Mouse (Mus musculus) Patski (cell line): ENCODE results near the gene Cldn7. TPM values are rescaled to one million over a fixed set of nuclear protein-coding genes. Genes with fewer than 3 reads are reported as not detected.
A peak's percentile ranks its signal among the peaks of the same experiment; 100 is the strongest.
"Not testable (repeated sequence)": the region's sequence is repeated elsewhere in the genome, so short reads cannot be mapped to it uniquely, and the experiment has no call there.

Source experiments
- ATAC-seq: fragments of 100-300 bp; one replicate; pipeline ENCODE4 v1.8.0; 2021
- CTCF ChIA-PET: fragments of 350-600 bp; sonication (Branson Sonifier 250); formaldehyde crosslinking; loops from one replicate; lab custom pipeline; 2022; ENCODE audit warnings: inconsistent platforms; lab: Charles Lee
- POLR2A ChIA-PET: fragments of 350-600 bp; sonication (Branson Sonifier 250); formaldehyde crosslinking; loops from one replicate; lab custom pipeline; 2022; ENCODE audit warnings: antibody characterized with exemption, inconsistent platforms; lab: Charles Lee
- DNase-seq: peaks from one replicate; pipeline ENCODE4 v3.0.0-alpha.2; 2011; ENCODE audit warnings: low read depth, low spot score
- H3K27me3 ChIP-seq: fragments of 371-371 bp; one replicate; pipeline ENCODE4 v1.5.1; 2021
- CTCF ChIP-seq: fragments of 100-300 bp; IDR thresholded peaks from one replicate; pipeline ENCODE4 v1.5.1; 2021
- in situ Hi-C: fragments of 300-500 bp; cut with MboI; formaldehyde crosslinking; loops from 3 replicates; pipeline ENCODE4 v1.11.1; 2018; ENCODE audit warnings: low pct_unique_long_range_greater_than_20kb, mixed read lengths
- polyA plus RNA-seq: library from polyadenylated mRNA; unstranded; gene quantifications from one replicate; pipeline ENCODE4 v1.2.3, GENCODE M21; 2021

Gene Cldn7
- not detected for polyA plus RNA-seq

DNA sequence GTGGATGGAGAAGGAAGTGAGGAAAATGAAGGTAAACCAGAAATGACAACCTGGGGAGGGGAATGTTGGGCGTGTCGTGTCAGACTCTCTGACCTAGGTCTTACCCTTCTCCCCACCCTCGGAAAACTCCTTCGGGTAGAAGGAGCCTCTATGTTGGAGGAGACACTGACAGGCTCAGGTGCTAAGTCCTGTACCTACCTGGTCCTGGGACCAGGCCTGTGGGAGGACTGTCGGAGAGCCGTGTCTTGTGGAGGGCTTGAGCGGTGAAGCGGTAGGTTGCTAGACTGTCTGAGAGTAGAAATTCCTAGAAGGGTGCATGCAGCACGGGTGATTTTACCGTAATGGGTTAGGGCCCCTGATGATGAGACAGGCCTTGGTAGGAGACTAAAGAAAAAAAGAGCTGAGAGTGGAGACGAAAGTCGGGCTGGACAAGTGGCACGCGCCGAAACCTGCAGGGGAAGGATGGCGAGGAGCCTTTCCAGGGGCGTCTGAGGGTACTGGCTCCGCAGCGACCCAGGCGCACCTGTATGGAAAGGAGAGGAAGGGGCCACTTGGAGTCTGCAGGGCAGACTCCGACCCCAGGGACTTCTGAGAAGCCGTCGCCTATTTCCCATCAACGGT, at the start of gene Cldn7:
Gene Cldn7, plus strand, starts transcription at position 130 of the 621 bp plus-strand sequence.
- TF ChIP-seq CTCF, result no peak
- peaks cover 17% of the 10 kb centered on the region for H3K27me3 ChIP-seq
- ChIA-PET POLR2A (no interaction called here), CTCF (no interaction called here)
- in situ Hi-C loops, result no loop called here
- ATAC-seq, result no peak
- DNase-seq, result no peak

DNA sequence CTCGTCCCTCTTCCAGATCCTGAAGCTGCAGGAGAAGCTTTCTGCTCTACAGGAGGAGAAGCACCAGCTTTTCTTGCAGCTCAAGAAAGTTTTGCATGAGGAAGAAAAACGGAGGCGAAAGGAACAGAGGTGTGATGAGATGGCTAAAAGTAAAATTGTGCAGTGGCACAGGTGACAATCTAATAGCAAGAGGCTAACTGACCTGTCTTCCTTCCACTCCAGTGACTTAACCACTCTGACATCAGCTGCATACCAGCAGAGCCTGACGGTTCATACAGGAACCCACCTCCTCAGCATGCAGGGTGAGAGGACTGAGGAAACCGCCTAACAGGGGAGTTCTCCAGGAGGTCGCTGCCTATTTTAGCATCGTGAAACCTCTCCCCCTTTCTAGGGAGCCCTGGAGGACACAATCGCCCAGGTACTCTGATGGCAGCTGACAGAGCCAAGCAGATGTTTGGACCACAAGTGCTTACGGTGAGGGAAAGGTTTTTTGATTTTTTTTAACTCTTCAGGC, 49.6 kb upstream of the Cldn7 start:
- no peak for TF ChIP-seq CTCF
- in situ Hi-C loops, result no loop called here
- ChIA-PET POLR2A (no interaction called here), CTCF (interaction anchor here (1.0 to 1.1 kb wide), 2 partner anchors 26 to 28 kb away, joined by 3 read pairs; no protein-coding TSS in a partner anchor)
- ATAC-seq (no peak), DNase-seq (no peak)
- no peaks in the 10 kb centered on the region for H3K27me3 ChIP-seq

DNA sequence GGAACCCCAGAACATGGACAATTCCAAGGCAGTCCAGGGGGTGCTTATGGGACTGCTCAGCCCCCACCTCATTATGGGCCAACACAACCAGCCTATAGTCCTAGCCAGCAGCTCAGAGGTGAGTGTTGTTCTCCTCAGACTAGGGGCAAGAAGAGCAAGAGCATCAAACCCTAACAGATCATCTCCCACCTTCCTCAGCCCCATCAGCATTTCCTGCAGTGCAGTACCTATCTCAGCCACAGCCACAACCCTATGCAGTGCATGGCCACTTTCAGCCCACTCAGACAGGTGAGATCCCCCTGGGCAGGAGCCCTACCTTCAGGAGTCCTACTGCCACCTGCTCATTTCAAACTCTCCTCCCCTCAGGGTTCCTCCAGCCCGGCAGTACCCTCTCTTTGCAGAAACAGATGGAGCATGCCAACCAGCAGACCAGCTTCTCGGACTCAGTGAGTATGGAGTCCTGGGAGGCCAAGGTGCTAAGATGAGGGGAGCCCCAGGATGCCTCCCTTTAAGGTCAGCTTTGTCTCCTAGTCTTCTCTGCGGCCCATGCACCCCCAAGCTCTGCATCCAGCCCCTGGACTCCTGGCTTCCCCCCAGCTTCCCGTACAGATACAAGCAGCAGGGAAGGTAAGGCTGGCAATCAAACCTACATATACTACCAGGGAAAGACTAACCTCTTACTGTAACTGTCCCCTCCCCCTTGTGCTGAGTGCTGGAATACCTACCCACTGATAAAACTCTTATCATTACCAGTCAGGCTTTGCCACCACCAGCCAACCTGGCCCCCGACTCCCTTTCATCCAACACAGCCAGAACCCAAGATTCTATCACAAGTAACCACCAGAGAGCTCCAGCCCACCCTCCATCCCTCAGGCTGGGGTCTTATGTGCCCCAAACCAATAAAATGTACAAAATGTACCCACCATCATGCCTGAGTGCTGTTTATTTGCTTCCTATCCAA, 48.6 kb upstream of the Cldn7 start:
- in situ Hi-C loops, result no loop called here
- ATAC-seq (no peak), DNase-seq (no peak)
- no peak for TF ChIP-seq CTCF
- ChIA-PET CTCF (interaction anchor here (1.1 kb wide), 1 partner anchor 29 kb away, joined by 3 read pairs; no protein-coding TSS in a partner anchor), POLR2A (no interaction called here)
- no peaks in the 10 kb centered on the region for H3K27me3 ChIP-seq

DNA sequence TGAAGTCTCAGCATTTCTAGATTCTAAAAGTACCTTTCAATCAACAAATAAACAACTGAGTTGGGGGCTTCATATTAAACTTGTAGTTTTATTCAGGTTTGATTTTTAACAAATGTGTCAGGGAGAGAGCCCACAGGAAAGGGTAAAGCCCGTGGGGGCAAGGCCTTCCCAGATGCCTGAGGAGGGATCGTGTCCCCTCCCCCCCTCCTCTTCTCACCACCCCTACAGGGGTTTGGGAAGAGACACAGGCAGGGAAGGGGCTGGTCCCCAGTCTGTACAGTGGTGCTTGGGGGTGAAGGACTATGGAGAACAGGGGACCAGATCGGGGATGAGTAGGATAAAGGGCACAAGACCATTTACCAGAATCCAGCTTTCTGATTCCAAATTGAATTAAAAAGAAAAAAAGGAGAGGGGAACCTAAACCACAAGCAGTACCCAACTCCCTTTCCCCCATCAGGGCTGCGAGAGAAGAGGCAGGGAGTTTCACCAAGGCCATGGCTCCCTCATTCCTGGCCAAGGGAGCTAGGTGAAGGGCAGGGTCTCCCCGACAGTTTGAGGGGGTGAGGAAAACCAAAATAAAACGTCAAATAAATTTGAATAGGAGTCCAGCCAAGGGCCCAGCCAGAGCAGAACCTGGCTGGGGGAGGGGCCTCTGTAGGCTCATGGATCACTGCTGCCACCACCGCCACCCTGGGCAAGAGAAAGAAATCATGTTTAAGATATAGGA, 47.8 kb upstream of the Cldn7 start:
- DNase-seq, in situ Hi-C loops, H3K27me3 ChIP-seq, CTCF ChIA-PET, ATAC-seq: not testable (repeated sequence)
- POLR2A ChIA-PET, result interaction anchor here (0.6 kb wide), 2 partner anchors 35 to 193 kb away, joined by 3 to 4 read pairs; no protein-coding TSS in a partner anchor

DNA sequence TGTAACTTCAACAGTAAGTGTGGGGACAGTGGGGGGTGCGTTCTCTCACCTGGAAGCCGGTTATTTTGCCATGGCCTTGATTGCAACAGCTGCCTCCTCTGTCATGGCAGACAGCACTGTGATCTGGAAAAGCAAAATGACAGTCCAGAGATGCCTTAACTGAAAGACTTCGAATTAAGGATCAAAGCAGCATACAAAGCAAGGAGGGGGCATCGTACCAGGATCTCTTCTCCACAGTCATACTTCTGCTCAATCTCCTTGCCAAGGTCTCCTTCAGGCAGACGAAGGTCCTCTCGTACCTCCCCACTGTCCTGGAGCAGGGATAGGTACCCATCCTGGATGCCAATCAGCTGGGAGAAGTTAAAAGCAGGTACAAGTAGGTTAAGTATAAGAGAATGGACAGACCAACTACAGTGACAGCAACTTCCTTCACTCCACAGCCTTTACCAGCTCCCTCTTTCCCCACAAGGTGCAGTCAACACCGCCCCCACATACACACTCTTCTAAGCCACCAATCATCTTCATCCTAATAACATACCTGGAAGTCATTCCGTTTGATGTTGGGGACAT, 47.1 kb upstream of the Cldn7 start:
- in situ Hi-C loops, result no loop called here
- ChIA-PET CTCF (no interaction called here), POLR2A (interaction anchor here (0.6 kb wide), 2 partner anchors 36 to 194 kb away, joined by 3 to 4 read pairs; no protein-coding TSS in a partner anchor)
- no peak for TF ChIP-seq CTCF
- no peaks in the 10 kb centered on the region for H3K27me3 ChIP-seq
- no peak for DNase-seq
- ATAC-seq, result no peak

DNA sequence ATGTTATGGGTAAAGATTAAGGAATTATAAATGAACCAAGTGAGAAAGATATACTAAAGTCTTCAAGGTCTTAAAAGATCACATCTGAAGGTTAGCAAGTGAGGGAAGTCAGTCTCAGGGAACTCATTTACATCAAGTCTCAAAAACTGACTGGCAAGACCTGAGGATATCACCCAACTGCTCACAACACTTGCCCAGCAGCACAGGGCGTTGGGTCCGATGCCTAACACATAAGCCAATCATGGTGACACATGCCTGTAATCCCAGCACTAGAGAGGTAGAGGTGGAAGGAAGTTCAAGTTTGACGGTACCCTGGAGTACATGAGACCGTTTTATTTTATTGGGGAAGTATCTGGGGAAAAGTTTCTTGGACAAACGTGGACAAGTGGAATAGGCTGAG, 46.5 kb upstream of the Cldn7 start:
- no peaks in the 10 kb centered on the region for H3K27me3 ChIP-seq
- no peak for DNase-seq
- CTCF ChIA-PET, result no interaction called here
- TF ChIP-seq CTCF, result no peak
- POLR2A ChIA-PET, result no interaction called here
- ATAC-seq, result no peak
- in situ Hi-C loops, result no loop called here

DNA sequence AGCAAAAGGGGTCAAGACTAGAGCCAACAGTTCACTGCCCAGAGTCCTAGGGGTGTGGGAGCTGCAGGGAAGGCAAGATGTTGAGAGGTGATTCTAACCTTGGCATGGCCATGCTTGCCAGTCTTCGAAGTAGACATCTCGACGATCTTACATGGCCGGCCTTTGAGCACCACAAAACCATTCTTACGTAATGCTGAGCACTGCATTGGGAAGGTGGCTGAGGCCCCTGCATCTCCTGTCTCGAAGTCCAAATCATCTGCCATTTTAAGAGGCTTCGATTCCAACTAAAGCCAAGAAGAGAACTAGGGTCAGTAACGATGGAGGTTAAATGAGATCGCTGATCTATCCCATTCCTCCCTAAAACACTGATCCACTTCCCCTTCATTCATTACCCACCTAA, 45.5 kb upstream of the Cldn7 start:
- no peaks in the 10 kb centered on the region for H3K27me3 ChIP-seq
- ChIA-PET CTCF (interaction anchor here (1.2 kb wide), 1 partner anchor 11 kb away, joined by 3 read pairs; no protein-coding TSS in a partner anchor), POLR2A (interaction anchor here (1.7 kb wide), 1 partner anchor 19 kb away, joined by 6 read pairs; the partner anchor contains the start of genes 2810408A11Rik and Neurl4)
- no peak for TF ChIP-seq CTCF
- DNase-seq (no peak), ATAC-seq (no peak)
- in situ Hi-C loops, result no loop called here

DNA sequence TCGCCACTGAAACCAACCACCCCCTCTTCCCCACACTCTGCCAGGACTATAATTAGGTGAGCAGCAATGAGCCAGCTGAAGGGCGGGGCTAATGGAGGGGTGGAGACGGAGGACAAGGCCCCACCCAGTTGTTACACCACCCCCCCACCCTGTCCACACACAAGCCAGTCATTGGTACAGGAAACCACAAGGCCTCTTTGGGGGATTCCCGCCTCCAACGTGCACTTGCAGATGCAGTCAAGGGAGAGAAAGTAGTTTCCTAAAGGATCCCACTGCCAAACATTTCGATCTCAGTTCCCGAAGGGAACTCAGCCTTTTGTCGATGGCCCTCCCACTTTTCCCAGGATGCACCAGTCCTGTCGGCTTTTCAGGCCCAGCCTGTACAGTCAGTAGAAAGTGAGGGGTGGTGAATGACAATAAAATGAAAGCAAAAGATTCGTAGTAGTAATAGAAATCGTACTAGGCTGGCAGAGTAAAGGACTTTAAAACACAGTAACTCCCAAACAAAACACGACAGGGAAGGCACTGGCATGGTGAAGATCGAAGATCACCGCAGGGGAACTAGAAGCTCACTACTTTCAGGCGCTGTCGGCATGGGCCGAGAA, 44.8 kb upstream of the Cldn7 start:
- no peak for TF ChIP-seq CTCF
- CTCF ChIA-PET, result interaction anchor here (1.0 to 1.2 kb wide), 2 partner anchors 11 to 42 kb away, joined by 3 read pairs; partner anchors contain the start of gene Tmem95
- no peaks in the 10 kb centered on the region for H3K27me3 ChIP-seq
- DNase-seq (peak; percentile 64), ATAC-seq (peak; percentile 7)
- in situ Hi-C loops, result no loop called here
- POLR2A ChIA-PET, result interaction anchor here (0.5 to 2.6 kb wide), 3 partner anchors 17 to 102 kb away, joined by 6 to 7 read pairs (median 7); partner anchors contain the start of genes 2810408A11Rik and Neurl4

DNA sequence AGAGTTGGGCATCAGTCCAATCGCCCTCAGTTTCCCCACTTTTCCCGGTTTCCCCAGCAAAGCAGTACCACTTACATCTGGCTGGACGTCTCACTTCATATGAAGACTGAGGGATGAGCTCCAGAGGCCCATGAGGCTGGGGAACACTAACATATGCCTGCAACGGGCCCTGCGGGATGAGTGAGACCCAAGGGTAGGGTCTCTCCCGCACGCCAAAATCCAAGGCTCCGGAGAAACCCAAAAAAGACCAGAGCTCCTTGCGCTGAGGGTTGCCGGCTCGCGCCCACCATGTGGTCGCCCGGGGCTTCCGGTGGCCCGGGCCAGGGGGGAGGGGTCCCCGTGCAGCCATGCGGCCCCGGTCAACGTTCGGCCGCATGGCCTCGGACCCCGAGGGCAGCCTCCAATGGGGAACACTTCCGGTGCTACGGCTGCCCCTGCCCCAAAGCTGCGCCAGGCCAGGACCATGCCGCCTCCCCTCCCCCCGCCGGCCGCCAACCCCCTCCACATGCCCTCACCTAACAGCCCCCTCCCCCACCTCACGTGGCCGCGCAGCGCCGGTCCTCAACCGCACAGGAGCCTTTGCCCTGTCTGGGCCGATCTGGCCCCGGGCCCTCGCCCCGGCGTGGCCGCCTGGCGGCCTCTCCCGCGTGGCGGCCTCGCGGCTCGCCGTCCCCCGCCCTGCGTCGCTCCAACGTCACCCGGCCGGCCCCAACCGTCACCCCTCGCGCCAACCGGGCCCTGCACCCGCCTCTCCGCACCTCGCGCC, 44.1 kb upstream of the Cldn7 start:
- no peak for DNase-seq
- CTCF ChIA-PET, result interaction anchor here (0.9 to 6.0 kb wide), 4 partner anchors 12 to 43 kb away, joined by 3 to 43 read pairs (median 3); partner anchors contain the start of gene Tmem95
- in situ Hi-C loops, result no loop called here
- no peak for TF ChIP-seq CTCF
- POLR2A ChIA-PET, result interaction anchor here (0.5 to 2.6 kb wide), 5 partner anchors 16 to 322 kb away, joined by 3 to 7 read pairs (median 6); partner anchors contain the start of genes 2810408A11Rik and Neurl4
- no peaks in the 10 kb centered on the region for H3K27me3 ChIP-seq
- ATAC-seq, result peak; percentile 3
